In the genomic region with DNA sequence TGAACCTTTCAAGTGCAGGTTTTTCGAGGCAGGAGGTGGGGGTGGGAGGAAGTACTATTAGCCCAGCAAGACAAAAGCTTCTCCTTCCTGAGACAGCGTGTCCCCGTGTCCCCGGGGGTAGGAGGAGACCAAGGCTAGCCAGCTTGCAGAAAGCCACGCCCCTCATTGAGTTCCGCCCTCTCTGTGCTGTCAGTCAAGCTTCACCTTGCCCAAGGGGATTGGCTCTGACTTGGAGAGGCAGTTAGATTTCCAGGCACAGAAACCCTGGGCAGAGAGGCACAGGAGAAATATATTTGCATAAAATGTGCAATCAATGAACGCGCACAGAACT, we compare ENCODE assay signal across 8 mouse cellular contexts. TPM values are rescaled to one million over a fixed set of nuclear protein-coding genes. Genes with fewer than 3 reads are reported as not detected.
DNase-seq lines count a peak whose midpoint lies in the region; ATAC-seq and TF ChIP-seq lines count a peak whose summit lies in the region.

No protein-coding gene starts in this region.

- TF ChIP-seq POLR2A in liver, adult 2 months (IDR thresholded peaks at IDR 0.05; ENCODE audit: extremely low read depth, insufficient read depth, low read length), result no peak

- intact Hi-C loops in left cerebral cortex, adult 2 months (cut with DNase I), result no loop called here

- ATAC-seq in common myeloid progenitor, adult 5-6 weeks (replicated peaks; ENCODE audit: low read depth, poor library complexity, severe bottlenecking), result peak; percentile 97
- peak; percentile 98 for ATAC-seq in granulocyte monocyte progenitor cell, adult 5-6 weeks (replicated peaks; ENCODE audit: poor library complexity, severe bottlenecking)
- ATAC-seq in intestine, embryonic 16.5 days, result peak; percentile 92

- no peak overlapping the region for H3K27ac ChIP-seq in left cerebral cortex, adult 2 months
- H3K27ac ChIP-seq in intestine, embryonic 16.5 days (ENCODE audit: low read length), result peak overlapping the region; percentile 65
- H3K27ac ChIP-seq in liver, adult 2 months (replicated peaks; ENCODE audit: insufficient read depth, low read depth, low read length), result no peak overlapping the region

- peak overlapping the region; percentile 48 for H3K4me2 ChIP-seq in intestine, embryonic 16.5 days (ENCODE audit: low read depth, low read length)

- H3K27me3 ChIP-seq in intestine, embryonic 16.5 days (replicated peaks; ENCODE audit: control insufficient read depth, insufficient read depth, low read length), result no peaks in the 10 kb centered on the region
- H3K27me3 ChIP-seq in liver, adult 2 months (ENCODE audit: control insufficient read depth, insufficient read depth, low read length), result no peaks in the 10 kb centered on the region
- H3K27me3 ChIP-seq in splenic B cell, adult 2 months (ENCODE audit: control insufficient read depth, insufficient read depth, low read length, poor library complexity, severe bottlenecking), result no peaks in the 10 kb centered on the region

- no peaks in the 10 kb centered on the region for H3K9me3 ChIP-seq in intestine, embryonic 16.5 days (ENCODE audit: control insufficient read depth, low read length)

- H3K4me1 ChIP-seq in intestine, embryonic 16.5 days (ENCODE audit: control insufficient read depth, insufficient read depth, low read length), result peaks cover 11% of the 10 kb centered on the region
- no peaks in the 10 kb centered on the region; the same call in 1 of the 2 replicates for H3K4me1 ChIP-seq in liver, adult 2 months (ENCODE audit: control insufficient read depth, insufficient read depth, low read length)

- TF ChIP-seq CTCF in left cerebral cortex, adult 2 months (IDR thresholded peaks at IDR 0.05), result no peak
- no peak for TF ChIP-seq CTCF in liver, adult 2 months (IDR thresholded peaks at IDR 0.05; ENCODE audit: low read depth, low read length)

- DNase-seq in left cerebral cortex, adult 2 months (ENCODE audit: extremely low spot score in 1 of 2, low spot score in 2 of 2), result peak; percentile 22 to 28
- DNase-seq in left cerebral cortex, adult 11 months (ENCODE audit: low spot score), result no peak
- DNase-seq in liver, adult 2 months (ENCODE audit: extremely low read depth, low read depth, low spot score), result peak; percentile 92
- DNase-seq in monocyte, adult 2 months (ENCODE audit: low read depth in 1 of 2, low spot score in 2 of 2), result peak; percentile 7 to 25
- DNase-seq in splenic B cell, adult 2 months (ENCODE audit: low read depth, low spot score), result peak; percentile 40

- 6% methylated on average over 8 of the region's 8 CpGs for WGBS in intestine, embryonic 16.5 days
- 3% methylated on average over 8 of the region's 8 CpGs for WGBS in liver, adult 2 months

- H3K36me3 ChIP-seq in intestine, embryonic 16.5 days (ENCODE audit: control insufficient read depth, insufficient read depth, low read length), result no peaks in the 10 kb centered on the region
- no peaks in the 10 kb centered on the region for H3K36me3 ChIP-seq in liver, adult 2 months (ENCODE audit: control insufficient read depth, insufficient read depth, low read length)
- H3K36me3 ChIP-seq in splenic B cell, adult 2 months (ENCODE audit: control insufficient read depth, insufficient read depth, low read length, poor library complexity, severe bottlenecking), result no peaks in the 10 kb centered on the region

- peak overlapping the region; percentile 51; the same call in 1 of the 2 replicates for H3K9ac ChIP-seq in intestine, embryonic 16.5 days (ENCODE audit: low read depth, low read length)
- H3K9ac ChIP-seq in liver, adult 2 months (ENCODE audit: low read depth, low read length), result no peak overlapping the region

- peak overlapping the region; percentile 27; the same call in 1 of the 2 replicates for H3K4me3 ChIP-seq in left cerebral cortex, adult 2 months
- H3K4me3 ChIP-seq in intestine, embryonic 16.5 days (ENCODE audit: low read length), result peak overlapping the region; percentile 48
- peak overlapping the region; percentile 31 for H3K4me3 ChIP-seq in liver, adult 2 months (ENCODE audit: insufficient read depth, low read depth, low read length)

- H3K79me2 ChIP-seq in liver, adult 2 months (ENCODE audit: control insufficient read depth, insufficient read depth, low read length), result no peaks in the 10 kb centered on the region

RNA-seq across cellular contexts. Expression of a gene that starts 1.7 kb away (rescaled TPM):
- 10 to 100 TPM; 24.8 to 25.5 TPM for total RNA-seq in left cerebral cortex, adult 2 months (2021)
- not detected in 2 replicates for total RNA-seq in common myeloid progenitor, adult 5-6 weeks (2017)
- total RNA-seq in granulocyte monocyte progenitor cell, adult 5-6 weeks (2014; fragmentation: Nextera tagmentation), result not detected in 2 replicates
- total RNA-seq in granulocyte monocyte progenitor cell, adult 5-6 weeks (2017), result 0.05 and 0.26 TPM in 2 replicates
- 5.9 and 6.1 TPM in 2 replicates for polyA plus RNA-seq in intestine, embryonic 16.5 days (2015; fragmentation: Nextera tagmentation; extraction: Ambion mirVana)
- total RNA-seq in liver, adult 2 months (2014; rRNA removed), result 0.87 and 1.0 TPM in 2 replicates
- 0.42 and 1.2 TPM in 2 replicates for polyA plus RNA-seq in liver, adult 2 months (2012; rRNA removed)

Comparison
In these comparisons a context has a peak if more than half of its experiments do, and no peak if none do; other contexts are left out.
1. RNA of a gene that starts 1.7 kb away (total RNA-seq): 24.8 to 25.5 TPM in left cerebral cortex, adult 2 months; 0.87 to 1.0 TPM in liver, adult 2 months, 0.05 to 0.26 TPM in granulocyte monocyte progenitor cell, adult 5-6 weeks and not detected in common myeloid progenitor, adult 5-6 weeks; every median in the first group is over 10 times any median in the second.
2. Peak in every context shown above with its lines, with median percentiles within 50 percentile points of each other: H3K4me3 ChIP-seq and ATAC-seq.